Mouse (Mus musculus) cortical plate, adult 2 months (tissue): ENCODE measurements around the gene Tbc1d1. TPM values are rescaled to one million over a fixed set of nuclear protein-coding genes. Genes with fewer than 3 reads are reported as not detected.
A peak's percentile ranks its signal among the peaks of the same experiment; 100 is the strongest.

Experiments
- H3K27ac ChIP-seq: fragments of 200-500 bp; 2 replicates; pipeline ENCODE4 v1.5.1; 2012; ENCODE audit warnings: low read length, control low read depth, inconsistent platforms; ENCODE audit not compliant: insufficient read depth
- H3K4me1 ChIP-seq: fragments of 200-500 bp; 2 replicates; pipeline ENCODE4 v1.6.1; 2011; ENCODE audit warnings: low read length; ENCODE audit not compliant: control insufficient read depth, insufficient read depth
- H3K4me3 ChIP-seq: fragments of 200-500 bp; 2 replicates; pipeline ENCODE4 v1.5.1; 2011; ENCODE audit warnings: mild to moderate bottlenecking, low read length, control low read depth; ENCODE audit not compliant: insufficient read depth
- CTCF ChIP-seq: fragments of 200-500 bp; IDR thresholded peaks from 2 replicates; pipeline ENCODE4 v1.5.1; 2011; ENCODE audit warnings: mild to moderate bottlenecking, control low read depth, low read length; ENCODE audit not compliant: insufficient read depth; ENCODE audit errors: extremely low read depth
- POLR2A ChIP-seq: fragments of 200-500 bp; IDR thresholded peaks from 2 replicates; pipeline ENCODE4 v1.6.1; 2011; ENCODE audit warnings: mild to moderate bottlenecking, low read length, control low read depth; ENCODE audit not compliant: insufficient read depth; ENCODE audit errors: extremely low read depth
- polyA plus RNA-seq: library from polyadenylated mRNA; depleted of rRNA; stranded (reverse); fragments of >200 nt; gene quantifications from 2 replicates; pipeline ENCODE4 v1.2.3, GENCODE M21; 2012

The Tbc1d1 gene
- polyA plus RNA-seq, 1 experiment = 13.8 TPM

DNA sequence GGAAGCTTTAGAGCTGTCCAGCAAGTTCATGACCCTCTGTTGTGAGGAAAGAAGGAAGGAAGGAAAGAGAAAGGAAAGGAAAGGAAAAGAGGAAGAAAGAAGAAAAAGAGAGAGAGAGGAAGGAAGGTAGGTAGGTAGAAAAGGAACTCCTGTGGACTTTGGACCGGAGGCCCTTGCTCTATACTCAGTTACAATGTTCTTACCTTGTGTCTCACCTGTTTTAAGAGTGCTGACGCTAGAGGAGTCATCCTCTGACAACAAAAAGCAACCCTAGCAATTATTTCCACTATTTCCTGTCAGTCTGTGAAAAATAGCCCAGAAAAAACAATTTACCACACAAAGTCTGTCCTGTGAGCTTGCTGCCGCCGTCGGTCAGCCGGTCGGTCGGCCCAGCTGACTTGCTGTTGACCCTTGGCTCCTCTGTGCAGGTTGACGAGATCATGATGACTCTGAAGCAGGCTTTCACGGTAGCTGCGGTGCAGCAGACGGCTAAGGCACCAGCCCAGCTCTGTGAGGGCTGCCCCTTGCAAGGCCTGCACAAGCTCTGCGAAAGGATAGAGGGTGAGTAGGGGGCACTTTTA is 107.9 kb downstream of the Tbc1d1 start:
- Histone ChIP-seq H3K4me3 (no peak overlapping the region), H3K4me1 (no peaks in the 10 kb centered on the region), H3K27ac (no peak overlapping the region)
- TF ChIP-seq POLR2A (no peak), CTCF (no peak)

DNA sequence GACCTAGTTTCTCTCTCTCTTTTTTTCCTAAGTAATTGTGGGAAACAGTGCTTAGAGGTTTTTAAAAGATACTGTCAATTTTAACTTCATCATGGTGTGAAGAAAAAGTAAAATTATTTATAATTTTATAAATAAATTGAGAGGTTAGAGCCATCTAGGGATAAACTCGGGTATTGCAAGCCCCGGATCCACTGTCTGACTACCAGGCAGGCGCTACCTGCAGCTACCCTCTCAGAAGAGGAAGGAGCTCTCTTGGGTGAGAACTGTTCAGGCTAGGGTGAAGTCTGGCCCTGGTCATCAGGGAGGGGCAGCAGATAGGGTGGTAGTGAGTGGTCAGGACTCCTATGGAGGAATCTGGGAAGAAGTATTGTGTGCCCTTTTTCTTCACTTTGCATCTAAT is 109.0 kb downstream of the Tbc1d1 start:
- Histone ChIP-seq H3K4me1 (no peaks in the 10 kb centered on the region), H3K4me3 (no peak overlapping the region), H3K27ac (no peak overlapping the region)
- TF ChIP-seq CTCF = peak; percentile 39
- TF ChIP-seq POLR2A = no peak

DNA sequence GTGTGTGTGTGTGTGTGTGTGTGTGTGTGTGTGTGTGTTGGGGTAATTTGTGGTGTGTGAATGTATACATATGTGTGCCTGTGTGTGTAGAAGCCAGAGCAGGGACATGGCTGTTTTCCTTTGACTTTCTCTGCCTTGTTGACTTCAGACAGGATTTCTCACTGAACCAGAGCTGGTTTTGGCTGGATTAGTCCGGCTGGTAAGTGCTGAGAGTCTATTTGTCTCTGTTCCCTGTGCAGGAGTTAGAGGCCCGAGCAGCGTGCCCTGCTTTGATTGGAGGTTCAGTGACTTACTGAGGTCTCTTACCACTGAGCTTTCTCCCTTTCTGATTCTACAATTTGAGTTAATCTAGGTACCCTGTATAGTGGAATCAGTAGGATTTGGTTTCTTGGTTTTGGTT is 109.8 kb downstream of the Tbc1d1 start:
- Histone ChIP-seq H3K4me3 (no peak overlapping the region), H3K4me1 (no peaks in the 10 kb centered on the region), H3K27ac (no peak overlapping the region)
- TF ChIP-seq CTCF = no peak
- no peak for TF ChIP-seq POLR2A

DNA sequence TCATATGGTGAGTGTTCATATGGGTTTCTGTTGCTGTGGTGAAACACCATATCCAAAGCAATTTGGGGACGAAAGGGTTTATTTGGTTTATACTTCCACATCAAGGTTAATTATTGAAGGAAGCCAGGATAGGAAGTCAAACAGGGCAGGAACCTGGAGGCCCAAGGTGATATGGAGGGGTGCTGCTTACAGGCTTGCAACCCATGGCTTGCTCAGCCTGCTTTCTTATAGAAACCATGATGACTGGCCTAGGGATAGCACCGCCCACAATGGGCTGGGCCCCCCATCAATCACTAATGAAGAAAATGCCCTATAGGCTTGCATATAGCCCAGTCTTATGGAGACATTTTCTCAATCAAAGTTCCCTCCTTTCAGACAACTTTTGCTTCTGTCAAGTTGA is 110.4 kb downstream of the Tbc1d1 start:
- TF ChIP-seq POLR2A = no peak
- no peak for TF ChIP-seq CTCF
- H3K27ac ChIP-seq = no peak overlapping the region
- no peaks in the 10 kb centered on the region for H3K4me1 ChIP-seq
- H3K4me3 ChIP-seq = no peak overlapping the region

DNA sequence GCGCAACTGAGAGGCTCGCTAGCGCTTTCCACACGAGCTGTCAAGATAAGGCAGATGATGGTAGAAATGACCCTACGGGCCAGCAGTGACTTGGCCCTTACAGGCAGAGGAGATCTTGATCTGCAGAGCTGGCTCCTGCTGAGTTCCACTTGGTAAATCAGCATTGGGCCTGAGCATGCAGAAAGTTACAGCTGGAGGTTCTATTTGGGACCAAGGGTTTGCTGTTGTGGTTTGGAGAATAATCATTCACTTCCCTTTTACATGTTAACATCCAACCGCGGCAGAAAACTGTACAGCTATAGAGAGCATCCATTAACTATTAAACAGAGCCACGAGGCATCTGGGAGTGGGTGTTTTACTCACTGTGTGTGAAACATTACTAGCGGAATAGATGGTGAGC is 111.2 kb downstream of the Tbc1d1 start:
- TF ChIP-seq CTCF = no peak
- no peak for TF ChIP-seq POLR2A
- Histone ChIP-seq H3K4me3 (no peak overlapping the region), H3K4me1 (no peaks in the 10 kb centered on the region)

DNA sequence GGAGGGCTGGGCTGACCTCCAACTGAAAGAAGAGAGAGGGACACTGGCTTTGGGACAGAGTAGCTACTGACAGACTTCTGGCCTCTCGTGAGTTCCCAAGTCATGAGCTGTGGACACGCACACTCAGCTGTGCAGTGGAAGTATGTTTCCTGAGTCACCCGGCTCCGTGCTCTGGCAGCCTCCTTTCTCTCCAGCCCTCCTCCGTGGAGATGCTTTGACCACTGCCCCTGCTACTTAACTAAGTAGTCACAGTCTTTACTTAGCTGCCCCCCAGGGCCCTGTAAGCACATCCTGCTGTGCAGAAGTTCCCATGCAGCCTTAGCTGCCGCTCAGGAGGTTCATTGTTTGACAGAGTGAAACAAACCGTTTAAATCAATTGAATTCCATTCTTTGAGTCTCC is 113.6 kb downstream of the Tbc1d1 start:
- TF ChIP-seq CTCF (no peak), POLR2A (no peak)
- H3K27ac ChIP-seq = no peak overlapping the region
- no peak overlapping the region for H3K4me3 ChIP-seq
- H3K4me1 ChIP-seq = no peaks in the 10 kb centered on the region

More for the DNA sequence above, 111.2 kb downstream of the Tbc1d1 start:
- no peak overlapping the region for H3K27ac ChIP-seq

DNA sequence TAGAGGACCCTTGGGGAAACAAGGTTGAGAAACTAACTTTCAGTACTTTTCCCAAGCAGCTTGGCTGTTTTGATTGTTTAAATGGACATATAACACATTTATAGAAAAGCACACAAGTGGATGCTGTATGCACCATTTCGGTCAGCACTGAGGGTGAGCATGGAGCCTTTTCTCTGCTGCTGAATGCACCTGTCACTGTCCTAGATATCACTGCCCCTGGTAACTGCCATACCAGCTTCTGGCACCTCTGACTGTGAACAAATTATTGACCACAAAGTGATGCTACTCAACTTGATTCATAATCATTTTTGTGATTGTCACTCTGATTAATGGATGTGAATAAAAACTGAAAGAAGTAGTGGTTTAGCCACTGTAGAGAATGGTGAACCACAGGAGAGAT is 117.4 kb downstream of the Tbc1d1 start:
- no peak for TF ChIP-seq CTCF
- no peak overlapping the region for H3K27ac ChIP-seq
- H3K4me3 ChIP-seq = no peak overlapping the region
- H3K4me1 ChIP-seq = no peaks in the 10 kb centered on the region

DNA sequence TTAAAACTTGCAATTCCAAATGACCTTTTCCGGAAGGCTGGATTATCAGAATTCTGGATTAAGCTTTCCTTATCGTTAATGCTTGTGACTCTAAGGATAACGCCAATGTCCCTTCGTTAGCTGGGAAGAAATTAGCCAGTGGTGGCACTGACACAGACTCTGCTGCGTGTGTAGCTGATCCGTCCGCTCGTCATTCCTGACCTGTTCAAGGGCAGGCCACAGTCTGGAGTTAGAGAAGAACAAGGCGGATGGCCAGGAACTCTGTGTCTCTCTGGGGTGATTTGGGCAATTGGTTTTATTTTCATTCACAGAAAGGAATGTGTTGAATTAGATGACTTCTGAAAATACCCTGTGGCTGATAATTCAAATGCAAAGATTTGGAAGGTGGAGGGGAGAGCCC is 118.2 kb downstream of the Tbc1d1 start:
- Histone ChIP-seq H3K27ac (no peak overlapping the region), H3K4me3 (no peak overlapping the region), H3K4me1 (no peaks in the 10 kb centered on the region)
- TF ChIP-seq POLR2A (no peak), CTCF (no peak)

DNA sequence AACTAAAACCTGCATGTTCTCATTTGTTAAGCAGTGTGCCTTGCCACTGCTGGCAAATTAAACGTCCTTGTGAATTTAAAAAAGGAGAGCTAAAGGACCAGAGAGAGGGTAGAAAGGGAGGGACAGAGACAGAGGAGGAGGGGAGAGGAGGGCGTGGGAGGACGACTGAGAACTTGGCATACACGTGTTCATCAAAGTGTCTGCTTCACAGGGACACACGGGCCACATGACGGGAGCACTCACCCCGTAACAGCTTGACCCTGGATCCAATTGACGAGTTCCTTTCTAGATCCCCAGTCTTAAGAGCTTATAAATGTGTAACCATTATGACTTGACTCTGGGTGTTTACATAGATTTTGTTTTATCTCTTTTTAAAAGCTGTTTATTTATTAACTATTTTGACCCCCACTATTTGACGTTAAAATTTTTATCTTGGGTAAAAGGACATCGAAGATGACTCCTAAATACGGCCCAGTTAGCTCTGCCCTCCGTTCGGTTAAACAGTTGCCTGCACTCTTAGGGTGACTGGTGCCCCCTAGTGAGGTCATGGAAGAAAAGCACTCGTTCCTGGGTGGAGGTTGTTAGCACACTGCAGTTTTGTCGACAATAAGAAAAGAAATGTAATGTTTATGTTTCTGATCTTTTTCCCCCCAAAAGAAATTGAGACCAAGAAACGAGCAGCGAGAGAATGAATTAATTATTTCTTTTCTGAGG is 118.8 kb downstream of the Tbc1d1 start:
- Histone ChIP-seq H3K27ac (no peak overlapping the region), H3K4me1 (no peaks in the 10 kb centered on the region), H3K4me3 (no peak overlapping the region)
- peak; percentile 95 for TF ChIP-seq CTCF
- no peak for TF ChIP-seq POLR2A

DNA sequence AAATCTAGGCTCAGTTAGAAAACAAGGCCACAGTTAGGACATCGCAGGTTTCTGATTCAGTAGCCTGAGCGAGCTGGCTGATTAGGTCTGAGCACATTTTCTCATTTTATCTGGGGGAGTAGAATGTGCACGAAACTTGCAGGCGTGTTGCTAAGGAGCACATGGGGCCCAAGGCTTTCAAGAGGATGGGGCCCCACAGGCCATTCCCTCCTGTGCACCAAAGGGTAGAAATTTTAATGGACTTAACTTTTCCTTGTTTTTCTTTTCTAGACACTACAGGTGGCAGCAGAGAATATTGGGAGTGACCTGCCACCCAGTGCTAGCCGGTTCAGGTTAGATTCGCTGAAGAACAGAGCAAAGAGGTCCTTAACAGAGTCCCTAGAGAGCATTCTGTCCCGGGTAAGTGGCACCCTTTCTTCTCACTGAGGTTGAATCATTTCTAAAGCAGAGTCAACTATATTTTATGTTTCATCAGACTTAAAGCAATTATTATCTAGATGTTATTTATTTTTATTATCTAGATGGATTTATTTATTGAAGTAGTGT is 121.6 kb downstream of the Tbc1d1 start:
- no peak for TF ChIP-seq POLR2A
- Histone ChIP-seq H3K27ac (no peak overlapping the region), H3K4me1 (peaks cover 3% of the 10 kb centered on the region), H3K4me3 (no peak overlapping the region)

DNA sequence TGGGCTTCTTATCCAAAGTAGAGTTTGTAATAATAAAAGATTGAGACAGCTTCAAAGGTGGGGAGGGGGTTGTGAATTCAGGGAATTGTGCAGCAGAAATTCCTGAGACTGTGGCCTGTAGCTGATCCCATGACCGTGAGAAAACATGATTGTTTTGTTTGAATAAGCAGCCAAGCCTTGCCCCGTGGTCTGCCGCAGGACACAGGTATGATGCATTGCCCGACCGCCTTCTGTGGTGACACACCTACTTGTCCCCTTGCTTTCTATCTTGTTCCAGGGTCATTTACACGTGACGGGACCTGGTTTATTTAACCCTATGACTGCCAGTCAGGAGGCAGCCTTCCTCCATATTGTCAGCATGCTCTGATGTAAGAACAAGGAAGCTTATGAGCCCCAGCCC is 123.6 kb downstream of the Tbc1d1 start:
- no peak overlapping the region for H3K27ac ChIP-seq
- H3K4me3 ChIP-seq = no peak overlapping the region
- TF ChIP-seq POLR2A (no peak), CTCF (no peak)
- peaks cover 3% of the 10 kb centered on the region for H3K4me1 ChIP-seq
